Mouse (Mus musculus) liver, embryonic 11.5 days (tissue): ENCODE results near the gene Pgm2. TPM values are rescaled to one million over a fixed set of nuclear protein-coding genes. Genes with fewer than 3 reads are reported as not detected.

ENCODE experiments used
- ATAC-seq: fragments of 200-750 bp; cut with Nextera tagmentation; replicated peaks from 2 replicates; pipeline ENCODE4 v1.8.0; 2017; ENCODE audit warnings: moderate number of reproducible peaks, mild to moderate bottlenecking, moderate TSS enrichment, moderate library complexity; ENCODE audit not compliant: low FRiP score
- DNase-seq: peaks from one replicate; pipeline ENCODE4 v3.0.0-alpha.2; 2017; ENCODE audit warnings: low spot score
- H3K27ac ChIP-seq: fragments of 300-500 bp; sonication (generic); 2 replicates; pipeline ENCODE4 v1.5.1; 2014; ENCODE audit warnings: mild to moderate bottlenecking, low read depth, low read length, control low read depth
- H3K27me3 ChIP-seq: fragments of 300-500 bp; sonication (generic); replicated peaks from 2 replicates; pipeline ENCODE4 v1.6.1; 2014; ENCODE audit warnings: low read length, mixed read lengths; ENCODE audit not compliant: control insufficient read depth, insufficient read depth
- H3K36me3 ChIP-seq: fragments of 300-500 bp; sonication (generic); 2 replicates; pipeline ENCODE4 v1.6.1; 2014; ENCODE audit warnings: mild to moderate bottlenecking, low read length, moderate library complexity, mixed read lengths; ENCODE audit not compliant: control insufficient read depth, insufficient read depth
- H3K4me1 ChIP-seq: fragments of 300-500 bp; sonication (generic); replicated peaks from 2 replicates; pipeline ENCODE4 v1.6.1; 2014; ENCODE audit warnings: low read length, mixed read lengths; ENCODE audit not compliant: control insufficient read depth, insufficient read depth
- H3K4me2 ChIP-seq: fragments of 300-500 bp; sonication (generic); 2 replicates; pipeline ENCODE4 v1.6.1; 2014; ENCODE audit warnings: mild to moderate bottlenecking, control low read depth, moderate library complexity
- H3K4me3 ChIP-seq: fragments of 300-500 bp; sonication (generic); 2 replicates; pipeline ENCODE4 v1.5.1; 2014; ENCODE audit warnings: low read depth, low read length, control low read depth
- H3K9ac ChIP-seq: fragments of 300-500 bp; sonication (generic); 2 replicates; pipeline ENCODE4 v1.6.1; 2014; ENCODE audit warnings: low read depth, low read length, control low read depth
- H3K9me3 ChIP-seq: fragments of 300-500 bp; sonication (generic); 2 replicates; pipeline ENCODE4 v1.6.1; 2016; ENCODE audit warnings: low read length, inconsistent platforms, mixed read lengths; ENCODE audit not compliant: control insufficient read depth
- WGBS: fragments of 180-500 bp; shearing (Covaris S2); extraction: QIAGEN DNeasy Blood & Tissue Kit; methylation state at CpG from one replicate; pipeline ENCODE4 v1.1.7; 2014; 5-methylcytosine and 5-hydroxymethylcytosine counted together
- polyA plus RNA-seq: library from polyadenylated mRNA; unstranded; fragments of >200 nt; fragmentation: Nextera tagmentation; extraction: Ambion mirVana; gene quantifications from 2 replicates; pipeline ENCODE4 v1.2.1, GENCODE M21; 2014

Gene Pgm2
- polyA plus RNA-seq, 1 experiment from 2014 or later = 54.4 TPM

- under 1% methylated on average over 38 of the region's 39 CpGs for WGBS
- H3K9me3 ChIP-seq = no peaks in the 10 kb centered on the region
- H3K4me1 ChIP-seq = peaks cover 22% of the 10 kb centered on the region
- DNase-seq = peak; percentile 66
- peak overlapping the region; percentile 52 for H3K9ac ChIP-seq
- H3K4me2 ChIP-seq = peak overlapping the region; percentile 100
- H3K27ac ChIP-seq = no peak overlapping the region
- peak; percentile 8 for ATAC-seq
- no peaks in the 10 kb centered on the region for H3K36me3 ChIP-seq
- peak overlapping the region; percentile 58 for H3K4me3 ChIP-seq
- peaks cover 11% of the 10 kb centered on the region for H3K27me3 ChIP-seq
Measured at GRCm38 (mm10) chr5:64159065-64159780, 66.5 kb downstream of the Pgm2 start.

- Histone ChIP-seq H3K27me3 (peaks cover 11% of the 10 kb centered on the region), H3K4me1 (peaks cover 22% of the 10 kb centered on the region), H3K4me2 (peak overlapping the region; percentile 100), H3K9ac (peak overlapping the region; percentile 52), H3K4me3 (peak overlapping the region; percentile 58), H3K9me3 (no peaks in the 10 kb centered on the region), H3K36me3 (no peaks in the 10 kb centered on the region), H3K27ac (no peak overlapping the region)
- ATAC-seq (peak; percentile 55), DNase-seq (peak; percentile 79)
- under 1% methylated on average over 59 of the region's 63 CpGs for WGBS
Measured at GRCm38 (mm10) chr5:64159781-64160704, 67.3 kb downstream of the Pgm2 start.

GRCm38 (mm10) chr5:64160705-64161391, 68.1 kb downstream of the Pgm2 start:
- DNase-seq (peak; percentile 41), ATAC-seq (0 out of 2 replicates have a peak, but pooled peaks have one; percentile 1)
- Histone ChIP-seq H3K9ac (peak overlapping the region; percentile 52), H3K36me3 (no peaks in the 10 kb centered on the region), H3K27me3 (peaks cover 11% of the 10 kb centered on the region), H3K4me1 (peaks cover 22% of the 10 kb centered on the region), H3K4me2 (peak overlapping the region; percentile 100), H3K4me3 (peak overlapping the region; percentile 58), H3K9me3 (no peaks in the 10 kb centered on the region), H3K27ac (no peak overlapping the region)
- under 1% methylated on average over 23 of the region's 23 CpGs for WGBS

- Histone ChIP-seq H3K4me2 (peak overlapping the region; percentile 100), H3K4me1 (peaks cover 14% of the 10 kb centered on the region), H3K9ac (no peak overlapping the region), H3K27ac (no peak overlapping the region), H3K36me3 (no peaks in the 10 kb centered on the region), H3K9me3 (no peaks in the 10 kb centered on the region), H3K27me3 (peaks cover 11% of the 10 kb centered on the region), H3K4me3 (peak overlapping the region; percentile 58; the same call in 1 of the 2 replicates)
- DNase-seq (no peak), ATAC-seq (no peak)
- WGBS = 46% methylated on average over 3 of the region's 3 CpGs
Measured at GRCm38 (mm10) chr5:64161917-64162316, 69.2 kb downstream of the Pgm2 start.

- Histone ChIP-seq H3K9ac (no peak overlapping the region), H3K4me3 (no peak overlapping the region), H3K9me3 (no peaks in the 10 kb centered on the region), H3K4me1 (peaks cover 14% of the 10 kb centered on the region), H3K4me2 (no peak overlapping the region), H3K27me3 (peaks cover 11% of the 10 kb centered on the region), H3K27ac (no peak overlapping the region), H3K36me3 (no peaks in the 10 kb centered on the region)
- no peak for ATAC-seq
- 83% methylated on average over 5 of the region's 5 CpGs for WGBS
- no peak for DNase-seq
Measured at GRCm38 (mm10) chr5:64162582-64162981, 69.8 kb downstream of the Pgm2 start.

GRCm38 (mm10) chr5:64164414-64164813, 71.7 kb downstream of the Pgm2 start:
- H3K4me3 ChIP-seq = no peak overlapping the region
- no peaks in the 10 kb centered on the region for H3K36me3 ChIP-seq
- H3K27ac ChIP-seq = no peak overlapping the region
- no peak overlapping the region for H3K9ac ChIP-seq
- H3K9me3 ChIP-seq = no peaks in the 10 kb centered on the region
- H3K27me3 ChIP-seq = peaks cover 5% of the 10 kb centered on the region
- DNase-seq (no peak), ATAC-seq (no peak)
- no peak overlapping the region for H3K4me2 ChIP-seq
- 85% methylated on average over 3 of the region's 3 CpGs for WGBS
- peaks cover 7% of the 10 kb centered on the region; the same call in 1 of the 2 replicates for H3K4me1 ChIP-seq

- no peaks in the 10 kb centered on the region for H3K27me3 ChIP-seq
- H3K4me1 ChIP-seq = peaks cover 7% of the 10 kb centered on the region; the same call in 1 of the 2 replicates
- H3K4me3 ChIP-seq = no peak overlapping the region
- no peak overlapping the region for H3K9ac ChIP-seq
- no peaks in the 10 kb centered on the region for H3K9me3 ChIP-seq
- no peak overlapping the region for H3K4me2 ChIP-seq
- 79% methylated on average over 2 of the region's 2 CpGs for WGBS
- H3K27ac ChIP-seq = no peak overlapping the region
- H3K36me3 ChIP-seq = no peaks in the 10 kb centered on the region
- ATAC-seq (no peak), DNase-seq (no peak)
Measured at GRCm38 (mm10) chr5:64165826-64166225, 73.1 kb downstream of the Pgm2 start.

- Histone ChIP-seq H3K27ac (no peak overlapping the region), H3K27me3 (no peaks in the 10 kb centered on the region), H3K9ac (no peak overlapping the region), H3K9me3 (no peaks in the 10 kb centered on the region), H3K4me3 (no peak overlapping the region), H3K36me3 (no peaks in the 10 kb centered on the region), H3K4me2 (no peak overlapping the region), H3K4me1 (no peaks in the 10 kb centered on the region; the same call in 1 of the 2 replicates)
- 89% methylated on average over 10 of the region's 10 CpGs for WGBS
- DNase-seq (no peak), ATAC-seq (0 out of 2 replicates have a peak, but pooled peaks have one; percentile 58)
Measured at GRCm38 (mm10) chr5:64168990-64169540, 76.3 kb downstream of the Pgm2 start.
